Mouse (Mus musculus) embryo, embryonic 11 days (tissue): ENCODE results near the gene Ptger4.
A peak's percentile ranks its signal among the peaks of the same experiment; 100 is the strongest.

Source experiments
- DNase-seq: peaks from one replicate; pipeline ENCODE4 v3.0.0-alpha.2; 2015

Ptger4 gene

DNA sequence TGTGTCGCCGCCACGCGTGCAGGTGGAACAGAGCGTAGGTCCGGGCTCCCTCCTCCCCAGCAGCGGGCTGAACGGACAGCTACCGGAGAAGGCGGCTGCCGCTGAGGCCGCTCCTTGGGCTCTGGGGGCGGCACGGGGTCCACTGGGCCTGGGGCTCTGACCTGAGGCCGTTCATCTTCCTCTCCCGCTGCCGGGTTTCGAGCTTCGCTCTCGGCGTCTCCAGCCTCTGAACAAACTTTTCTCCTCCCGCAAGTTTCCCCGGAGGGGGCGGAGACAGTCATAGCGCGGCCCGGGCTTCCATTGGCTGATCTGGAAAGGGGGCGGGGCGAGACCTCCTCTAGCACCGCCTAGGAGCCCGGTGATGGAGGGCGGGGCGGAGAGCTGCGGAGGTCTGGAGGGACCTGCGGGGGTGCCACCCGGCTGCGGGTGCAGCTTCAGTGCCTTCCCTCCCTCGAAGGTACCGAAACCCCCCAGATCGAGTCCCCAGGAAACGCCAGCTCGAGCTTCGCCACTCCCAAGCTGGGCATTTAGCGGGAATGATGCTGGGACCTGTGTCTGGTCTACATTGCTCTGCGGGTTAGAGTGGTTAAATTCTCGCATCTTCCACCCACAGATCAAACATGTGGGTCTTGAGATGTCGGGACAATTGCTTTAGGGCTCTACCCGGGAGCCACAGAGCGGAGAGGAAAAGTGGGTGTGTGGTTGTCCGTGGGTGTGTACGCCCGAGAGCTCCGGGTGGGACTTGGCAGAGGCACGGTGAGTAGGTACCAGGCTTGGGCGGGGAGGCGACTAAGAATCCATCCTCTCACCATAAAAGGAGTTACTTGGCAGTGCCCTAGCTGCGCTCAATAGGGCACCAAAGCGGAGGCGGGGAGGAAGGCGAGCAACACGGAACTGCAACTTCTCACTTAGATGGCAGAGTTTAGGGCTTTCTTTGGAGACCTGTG, at the start of gene Ptger4:
Ptger4 (minus strand) TSS at position 229 of the 947 bp plus-strand sequence.
- peak; percentile 94 for DNase-seq

DNA sequence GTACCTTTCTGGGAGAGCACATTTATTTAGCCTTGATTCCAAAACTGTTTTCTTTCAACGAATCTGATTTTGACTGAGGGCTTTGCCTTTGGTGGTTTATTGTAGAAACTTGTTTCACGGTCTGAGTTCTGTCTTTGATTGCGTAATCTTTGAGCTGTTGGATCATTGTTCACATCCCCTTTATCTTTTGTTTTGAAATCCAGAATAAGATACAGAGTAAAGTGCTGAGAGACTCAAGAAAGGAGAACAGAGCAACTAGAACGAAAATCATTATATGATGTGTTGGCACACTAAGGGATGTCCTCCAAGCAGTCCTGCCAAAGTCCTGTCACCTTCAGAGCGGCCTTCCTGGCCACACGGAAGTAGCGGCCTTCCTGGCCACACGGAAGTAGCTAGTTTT, 44.4 kb upstream of the Ptger4 start:
- no peak for DNase-seq

DNA sequence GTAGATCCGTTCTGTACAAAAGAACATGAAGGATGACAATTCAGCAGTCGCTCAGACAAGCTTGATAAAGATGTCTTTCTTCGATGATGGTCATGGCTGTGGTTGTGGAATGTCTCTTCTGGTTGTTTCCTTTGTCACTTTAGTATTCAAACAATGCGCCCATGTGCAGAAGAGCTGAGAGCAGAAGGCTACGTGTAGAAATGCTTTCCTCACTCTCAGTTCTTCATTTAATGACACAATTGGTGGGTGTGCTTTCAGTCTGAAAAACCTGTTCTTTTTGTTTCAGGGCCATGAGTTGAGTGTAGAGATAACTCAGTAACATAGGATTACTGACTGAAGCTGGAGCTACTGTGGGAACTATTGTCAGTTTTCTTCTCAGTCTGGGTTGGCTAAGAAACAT, 43.1 kb upstream of the Ptger4 start:
- no peak for DNase-seq

DNA sequence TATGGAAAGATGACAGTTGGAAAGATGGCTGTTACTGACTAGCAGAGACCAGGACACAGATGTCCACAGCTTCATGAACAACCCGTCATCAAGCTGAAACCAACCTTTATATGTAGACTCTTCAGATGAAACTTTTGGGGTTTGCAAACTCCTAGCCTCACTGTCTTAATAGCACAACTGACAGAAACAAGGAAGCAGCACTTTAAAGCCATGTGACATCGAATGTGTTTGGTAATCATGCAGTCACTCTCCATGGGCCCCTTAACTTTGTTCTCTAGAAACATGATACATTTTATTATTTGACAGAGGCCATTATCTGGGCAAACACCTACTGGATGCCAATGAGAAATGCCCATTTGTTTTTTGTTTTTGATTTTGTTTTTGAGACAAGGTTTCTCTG, 37.3 kb upstream of the Ptger4 start:
- no peak for DNase-seq

DNA sequence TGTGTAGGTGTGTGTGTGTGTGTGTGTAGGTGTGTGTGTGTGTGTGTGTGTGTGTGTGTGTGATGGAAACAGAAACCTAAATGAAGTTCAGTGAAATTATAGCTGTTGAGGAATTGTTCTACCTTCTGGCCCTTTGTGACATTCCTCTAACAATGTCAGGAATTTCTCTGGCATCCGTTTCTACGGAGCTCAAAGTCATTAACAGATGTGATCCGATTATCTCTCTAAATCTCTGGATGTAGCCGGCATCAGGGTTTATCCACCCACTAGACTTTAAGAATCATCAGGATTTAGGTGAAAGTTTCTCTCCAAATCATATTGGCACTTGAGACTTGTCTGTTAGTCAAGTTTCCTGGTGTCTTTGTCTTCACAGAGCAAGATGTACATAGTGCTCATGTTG, 35.8 kb upstream of the Ptger4 start:
- no peak for DNase-seq

DNA sequence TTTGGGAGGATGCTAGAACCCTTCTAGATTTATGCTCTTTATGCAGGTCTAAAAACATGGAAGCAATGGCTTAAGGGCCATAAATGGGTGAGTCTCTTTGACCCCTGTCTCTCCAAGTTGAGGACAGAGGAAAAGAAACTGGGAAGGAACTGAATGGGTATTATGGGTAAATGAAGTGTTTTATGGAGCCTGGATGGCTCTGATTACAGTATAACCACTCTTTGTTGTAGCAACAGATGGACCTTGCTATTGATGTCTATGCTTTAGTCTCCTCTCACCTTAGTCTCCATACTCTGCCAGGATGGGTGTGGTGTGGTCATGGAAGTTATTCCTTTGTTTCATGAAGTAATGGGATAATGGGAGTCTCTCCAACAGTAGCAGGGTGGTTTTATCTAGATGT, 34.5 kb upstream of the Ptger4 start:
- no peak for DNase-seq

DNA sequence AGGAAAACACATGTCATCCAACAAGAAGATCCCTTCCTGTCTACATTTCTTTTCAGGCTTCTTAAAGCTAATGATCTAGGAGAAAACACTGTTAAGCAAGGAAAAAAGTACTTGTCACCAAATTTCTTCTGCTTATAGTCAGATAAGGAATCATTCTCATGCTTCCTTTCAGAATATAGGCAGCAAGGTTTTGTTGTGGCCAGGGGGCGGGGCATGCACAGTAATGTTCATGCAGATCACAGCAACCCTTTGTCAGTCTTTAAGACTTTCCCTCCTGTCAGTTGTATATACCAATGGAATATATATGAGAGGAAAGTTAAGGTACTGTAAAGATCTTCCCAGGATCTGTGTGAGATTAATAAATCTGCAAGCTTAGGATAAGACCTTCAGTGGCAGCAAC, 30.0 kb upstream of the Ptger4 start:
- no peak for DNase-seq

DNA sequence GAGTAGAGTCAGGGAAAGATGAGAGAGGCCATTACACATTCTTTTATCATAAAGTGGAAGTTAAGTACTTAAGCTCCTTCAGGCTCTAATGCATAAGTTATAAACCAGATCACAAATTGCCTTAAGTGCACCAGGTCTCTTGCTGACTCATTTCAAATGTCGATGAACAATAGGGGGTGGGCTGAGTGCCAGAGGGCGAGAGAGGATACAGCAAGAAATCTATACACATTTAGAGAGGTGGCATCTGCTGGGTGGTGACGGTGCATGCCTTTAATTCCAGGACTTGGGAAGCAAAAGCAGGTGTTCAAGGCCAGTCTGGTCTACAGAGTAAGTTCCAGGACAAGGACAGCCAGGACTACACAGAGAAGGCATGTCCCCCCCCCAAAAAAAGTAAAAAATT, 22.1 kb upstream of the Ptger4 start:
- DNase-seq, result no peak

DNA sequence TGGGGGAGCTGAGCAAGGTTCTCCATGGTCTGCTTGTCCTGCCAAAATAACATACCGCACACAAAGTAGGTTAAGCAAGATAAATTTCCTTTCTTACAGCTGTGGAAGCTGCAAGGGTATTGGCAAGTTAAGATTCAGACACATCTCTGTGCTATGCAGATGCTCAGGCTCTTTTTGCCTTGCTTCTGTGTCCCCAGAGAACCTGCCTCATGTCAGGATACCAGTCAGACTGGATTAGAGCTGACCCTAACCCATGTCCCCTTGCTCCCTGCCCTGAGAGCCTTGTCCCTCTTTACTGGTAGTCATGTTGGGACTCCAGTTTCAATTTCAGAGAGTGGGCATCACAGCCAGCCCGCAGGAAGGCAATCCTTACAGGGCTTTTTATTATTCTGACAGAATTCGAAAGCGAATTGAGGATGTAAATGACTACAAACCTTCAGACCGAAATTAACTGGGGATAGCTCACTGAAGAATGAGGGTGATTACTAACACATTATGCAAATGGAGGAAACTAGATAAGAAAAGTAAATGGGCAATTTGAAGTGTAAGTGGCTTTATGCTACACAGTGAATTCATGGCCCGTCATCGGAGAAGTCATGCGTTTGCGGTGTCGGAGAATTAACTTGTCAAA, 19.0 kb upstream of the Ptger4 start:
- no peak for DNase-seq

DNA sequence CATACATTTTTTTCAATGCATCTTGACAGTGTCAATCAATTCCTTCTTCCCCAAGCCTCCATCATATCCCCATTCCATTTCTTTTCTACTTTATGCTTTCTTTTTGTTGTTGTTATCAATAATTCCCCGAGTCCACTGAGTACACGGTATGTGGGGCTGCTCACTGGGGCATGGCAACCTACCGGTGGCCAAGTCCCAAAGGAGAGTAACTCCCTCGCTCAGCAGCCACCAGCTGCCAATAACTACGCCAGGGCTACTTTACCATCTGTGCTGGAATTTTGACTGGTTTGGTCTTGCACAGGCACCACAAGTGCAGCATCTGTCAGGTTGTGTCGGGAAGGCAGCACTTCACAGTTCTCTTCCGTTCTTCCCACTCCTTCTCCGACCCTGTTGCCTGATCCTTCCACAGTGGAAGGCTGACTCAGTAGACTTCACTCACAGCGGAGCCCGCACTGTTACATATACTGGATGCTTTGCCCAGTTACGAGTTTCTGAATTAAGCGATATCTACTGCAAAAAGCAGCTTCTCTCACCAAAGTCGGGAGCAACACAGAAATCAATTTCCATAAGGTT, 18.2 kb upstream of the Ptger4 start:
- DNase-seq, result no peak

DNA sequence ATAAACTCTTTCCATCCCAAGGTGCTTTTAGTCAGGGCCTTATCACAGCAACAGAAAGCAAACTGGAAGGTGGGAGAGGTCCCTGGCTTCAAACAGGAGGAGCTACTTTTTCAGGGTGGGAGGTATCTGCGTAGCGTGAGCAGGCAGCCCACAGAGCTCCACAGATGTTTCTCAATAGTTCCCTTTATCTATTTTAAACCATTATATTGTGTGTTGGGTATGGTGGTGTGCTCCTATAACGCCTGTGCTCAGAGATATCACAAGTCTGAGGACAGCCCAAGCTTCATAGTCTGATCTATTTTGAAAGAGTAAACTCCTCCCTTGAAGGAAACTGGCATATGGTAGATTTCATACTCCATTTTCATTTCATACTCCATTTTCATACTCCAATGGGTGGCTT, 17.0 kb upstream of the Ptger4 start:
- DNase-seq, result no peak

DNA sequence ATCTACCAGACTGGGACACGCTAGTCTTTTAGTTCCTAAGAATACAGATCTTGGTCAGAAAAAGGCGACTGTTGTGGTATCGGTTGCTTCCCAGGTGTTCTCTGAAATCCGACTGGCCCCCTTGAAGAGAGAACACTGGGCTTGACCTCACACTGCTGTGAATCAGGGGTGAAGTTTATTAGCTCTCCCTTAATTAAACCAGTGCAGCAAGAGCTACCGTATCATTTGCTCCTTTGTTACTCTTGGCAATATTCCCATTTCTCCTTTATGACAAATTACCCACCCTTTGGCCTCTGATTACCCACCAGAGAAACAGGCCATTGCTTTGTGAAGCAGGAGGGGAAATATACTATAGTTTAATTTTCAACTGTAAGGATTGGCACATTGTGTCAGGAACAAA, 16.2 kb upstream of the Ptger4 start:
- DNase-seq, result no peak

DNA sequence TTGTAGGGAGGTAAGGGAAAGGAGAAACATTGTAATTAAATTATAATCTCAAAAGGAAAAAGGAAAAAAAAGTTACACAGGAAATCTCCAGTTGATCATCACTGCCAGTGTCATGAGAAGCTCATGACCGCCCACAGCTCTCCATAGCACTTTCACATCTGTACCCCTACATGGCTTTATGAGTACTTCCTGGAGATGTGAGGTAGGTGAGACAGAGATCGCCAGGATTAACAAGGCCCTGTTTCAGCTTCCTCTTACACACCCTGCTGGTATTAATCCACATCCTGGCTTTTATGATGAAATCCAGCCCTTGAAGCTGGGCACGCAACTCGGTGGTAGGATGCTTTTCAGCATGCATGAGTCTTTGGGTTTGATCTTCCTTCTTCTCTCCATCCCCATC, 6.2 kb upstream of the Ptger4 start:
- DNase-seq, result no peak

DNA sequence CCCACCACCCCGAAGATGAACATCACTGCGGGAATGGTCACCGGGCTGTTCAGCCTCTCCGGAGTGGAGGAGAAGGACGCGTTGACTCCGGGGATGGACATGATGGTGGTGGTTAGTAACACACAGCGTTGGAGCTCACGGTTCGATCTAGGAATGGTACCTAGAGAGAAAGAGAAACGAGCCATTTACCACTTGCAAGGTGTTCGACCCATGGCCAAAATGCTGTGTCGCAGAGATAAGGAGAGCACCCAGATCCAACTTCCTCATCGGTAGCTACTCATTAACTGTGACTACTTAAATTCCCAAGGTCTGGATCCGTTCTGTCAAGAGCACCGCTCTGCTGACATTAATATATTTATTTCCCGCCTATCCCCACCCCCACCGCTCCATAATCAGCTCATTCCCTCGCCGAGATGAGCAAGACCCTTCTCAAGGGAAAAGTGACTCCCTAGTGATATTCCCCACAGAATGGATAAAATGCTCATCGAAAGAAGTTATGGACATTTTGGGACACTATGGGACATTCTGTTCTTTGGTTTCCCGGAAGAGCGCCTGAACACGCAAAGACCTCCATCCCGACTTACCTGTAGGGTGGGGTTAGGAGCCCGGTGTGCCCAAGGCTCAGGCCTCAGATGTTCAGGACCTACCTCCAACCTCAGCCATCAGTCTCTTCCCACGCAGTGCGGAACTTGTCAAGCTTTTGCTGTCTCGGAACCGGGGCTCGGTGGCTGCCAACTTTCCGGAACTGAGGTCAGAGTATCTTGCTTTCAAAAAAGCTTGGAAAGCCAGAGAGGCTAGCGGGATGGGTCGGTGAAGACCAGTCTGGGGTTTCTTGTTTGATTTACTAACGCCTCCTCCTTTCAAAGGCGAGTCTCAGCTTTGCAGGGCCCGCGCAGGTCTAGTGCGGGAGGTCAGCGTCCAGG, 690 bp downstream of the Ptger4 start:
- DNase-seq, result no peak

DNA sequence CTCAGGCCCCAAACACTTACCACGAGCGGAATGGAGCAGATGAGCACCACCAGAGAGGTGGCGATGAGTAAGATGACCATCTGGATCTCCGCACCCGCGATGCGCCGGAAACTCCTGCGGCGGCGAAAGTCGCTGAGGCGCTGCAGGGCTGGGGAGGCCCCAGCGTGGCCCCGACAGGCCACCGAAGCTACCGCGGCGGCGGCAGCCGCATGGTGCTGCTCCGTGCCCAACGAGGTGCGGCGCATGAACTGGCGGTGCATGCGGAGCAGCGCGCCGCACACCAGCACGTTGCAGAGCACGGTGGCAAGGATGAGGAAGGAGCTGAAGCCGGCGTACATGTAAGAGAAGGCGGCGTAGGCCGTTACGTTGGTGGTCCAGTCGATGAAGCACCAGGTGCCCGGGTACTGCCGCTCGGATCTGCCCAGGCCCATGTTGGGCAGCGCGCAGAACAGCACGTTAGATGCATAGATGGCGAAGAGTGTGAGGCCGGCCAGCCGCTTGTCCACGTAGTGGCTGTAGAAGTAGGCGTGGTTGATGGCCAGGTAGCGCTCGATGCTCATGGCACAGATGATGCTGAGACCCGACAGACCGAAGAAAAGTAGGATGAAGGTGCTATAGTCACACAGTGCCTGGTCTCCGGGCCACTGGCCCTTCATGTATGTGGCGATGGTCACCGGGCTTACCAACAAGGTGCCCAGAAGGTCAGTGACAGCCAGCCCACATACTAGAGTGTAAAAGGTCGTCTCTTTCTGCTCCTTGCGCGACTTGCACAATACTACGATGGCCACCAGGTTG, 1.5 kb downstream of the Ptger4 start:
- DNase-seq, result peak; percentile 61

DNA sequence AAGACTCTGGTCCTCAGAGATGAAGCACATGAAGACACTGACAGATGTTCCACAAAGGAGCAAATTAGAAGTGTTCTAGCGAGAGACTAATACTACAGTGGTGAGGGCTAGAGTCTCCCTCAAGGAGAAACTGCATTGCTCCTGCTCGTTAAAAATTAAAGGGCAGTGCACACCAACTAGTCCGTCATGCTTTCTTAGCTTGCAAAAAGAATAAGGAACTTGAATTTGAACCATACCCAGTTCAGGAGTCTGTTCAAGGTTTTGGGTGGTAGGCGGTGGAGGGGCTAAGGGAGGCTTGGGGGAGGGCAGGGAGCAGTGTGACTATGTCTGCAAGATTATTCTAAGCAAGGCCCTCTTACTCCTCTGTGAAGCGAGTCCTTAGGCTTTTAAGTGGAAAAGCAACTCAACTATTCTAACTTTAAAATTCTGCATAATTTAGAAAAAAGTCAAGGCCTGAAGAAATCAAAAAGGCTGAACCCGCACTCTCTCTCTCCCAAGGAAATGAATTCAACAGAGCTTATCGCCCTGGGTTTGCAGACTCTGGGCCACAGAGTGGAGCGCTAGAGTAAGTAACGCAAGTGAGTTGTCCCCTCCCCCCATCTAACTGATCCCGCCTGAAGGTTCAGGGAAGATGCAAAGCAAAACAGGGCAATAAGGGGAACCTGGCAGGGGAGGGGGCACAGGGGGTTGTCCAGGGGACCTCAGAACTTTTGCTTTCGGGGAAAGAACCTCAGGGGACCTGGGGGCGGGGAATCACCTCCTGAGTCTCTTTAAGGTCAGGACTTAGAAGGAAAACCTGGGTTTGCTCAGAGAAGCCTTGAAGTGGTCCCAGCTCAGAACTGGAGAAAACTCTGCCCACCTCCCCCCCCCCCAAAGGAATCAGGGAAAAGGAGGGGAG, 2.4 kb downstream of the Ptger4 start:
- DNase-seq, result peak; percentile 85

DNA sequence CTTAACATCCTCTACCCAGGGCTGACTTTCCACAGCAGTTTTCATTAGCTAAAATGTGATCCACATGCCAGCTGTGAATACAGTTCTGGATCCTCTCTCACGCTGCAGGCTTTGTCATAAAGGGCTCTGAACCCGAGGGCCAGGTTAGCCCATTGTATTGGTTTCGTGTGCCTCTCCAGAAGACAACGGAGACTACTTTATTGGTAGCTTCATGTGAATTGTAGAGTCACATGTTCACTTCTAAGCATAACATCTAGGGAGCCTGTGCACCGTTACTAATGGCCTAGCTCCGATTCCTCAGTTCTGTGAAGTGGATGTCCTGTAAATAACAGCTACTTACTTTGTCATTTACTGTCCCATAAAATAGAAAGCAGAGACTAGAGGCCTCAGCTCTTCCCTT, 3.6 kb downstream of the Ptger4 start:
- DNase-seq, result no peak

DNA sequence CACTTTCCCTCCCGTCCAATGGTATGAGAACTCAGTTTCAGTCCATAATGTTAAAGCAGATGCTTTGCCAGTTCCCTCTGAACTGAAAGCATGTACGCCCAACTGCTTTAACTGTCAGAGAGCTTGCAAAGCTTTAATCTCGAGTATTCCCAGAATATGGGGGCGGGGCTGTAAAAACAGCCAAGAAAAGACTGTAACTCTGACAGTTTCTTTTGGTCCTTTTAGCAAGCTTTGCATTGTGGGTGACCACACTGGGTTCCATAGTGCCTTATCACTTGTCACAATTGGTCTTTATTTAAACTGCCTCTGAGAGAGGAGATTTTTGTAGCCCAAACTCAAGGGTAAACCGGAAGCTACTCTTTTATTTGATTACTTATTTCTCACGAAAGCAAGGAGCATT, 4.1 kb downstream of the Ptger4 start:
- no peak for DNase-seq

DNA sequence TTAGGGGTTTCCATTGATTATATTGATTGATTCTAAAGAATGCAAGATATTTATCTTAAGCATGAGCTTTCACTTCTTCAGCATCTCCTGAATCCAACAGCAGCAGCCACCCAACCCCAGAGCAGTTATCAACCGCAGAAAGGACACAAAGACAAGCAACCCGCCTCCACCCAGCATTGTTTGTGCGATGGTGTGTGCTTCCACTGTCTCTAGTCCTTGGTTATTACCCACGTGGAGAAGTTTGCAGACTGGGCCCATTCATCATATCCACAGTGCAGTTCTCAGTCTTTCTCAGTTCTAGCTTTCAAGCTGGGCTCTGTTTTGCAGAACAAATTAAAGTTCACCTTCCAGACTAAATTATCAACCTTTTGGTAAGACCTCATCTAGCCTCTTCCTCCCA, 4.6 kb downstream of the Ptger4 start:
- DNase-seq, result no peak

DNA sequence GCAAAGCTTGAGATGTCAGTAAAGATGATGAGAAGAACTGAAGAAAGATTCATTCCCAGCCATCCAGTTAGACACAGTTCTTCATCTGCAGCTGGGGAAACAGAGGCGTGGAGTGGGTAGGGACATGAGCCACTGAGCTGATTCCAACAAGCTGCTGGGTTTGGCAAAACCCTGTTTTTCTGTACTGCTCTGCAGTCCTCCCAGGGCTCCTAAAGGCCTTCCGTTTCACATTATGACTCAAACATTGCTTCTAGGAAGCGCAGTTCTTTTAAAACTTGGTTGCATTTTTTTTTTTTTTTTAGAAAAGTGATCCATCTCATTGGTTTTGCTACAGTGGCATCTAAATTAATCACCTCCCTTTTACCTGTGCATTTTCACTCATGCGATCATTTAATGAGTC, 5.4 kb downstream of the Ptger4 start:
- DNase-seq, result no peak

DNA sequence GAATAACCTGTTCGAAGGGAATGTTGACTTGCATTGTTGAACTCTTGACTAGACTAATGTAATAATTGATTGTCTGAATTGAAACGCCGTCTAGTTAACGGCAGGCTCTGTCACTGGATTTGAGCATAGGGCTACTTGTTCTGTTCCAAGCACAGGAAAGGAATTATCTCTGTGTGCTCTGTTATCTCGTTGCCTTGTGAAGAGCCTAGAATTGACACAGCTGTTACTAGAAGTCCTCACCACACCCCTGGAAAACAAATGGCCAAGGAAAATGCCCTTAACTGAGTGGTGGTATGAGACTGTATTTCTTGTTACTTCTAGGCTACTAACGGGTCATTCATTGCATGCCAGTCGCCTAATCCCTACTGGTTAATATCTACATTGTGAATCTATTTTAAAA, 5.9 kb downstream of the Ptger4 start:
- no peak for DNase-seq
